Mouse (Mus musculus) embryonic fibroblast, embryonic 13.5 days (primary cell): ENCODE data around the gene Adamts18.

Experiments used
- CTCF ChIP-seq: IDR thresholded peaks from 2 replicates; pipeline ENCODE4 v1.5.1; 2011; ENCODE audit warnings: mild to moderate bottlenecking, control low read depth, low read length, moderate library complexity, borderline replicate concordance; ENCODE audit not compliant: insufficient read depth
- POLR2A ChIP-seq: IDR thresholded peaks from 2 replicates; pipeline ENCODE4 v1.6.1; 2011; ENCODE audit warnings: low read depth, mild to moderate bottlenecking, control low read depth, low read length, moderate library complexity

- TF ChIP-seq CTCF, result no peak
- TF ChIP-seq POLR2A, result no peak
Observed at GRCm38 (mm10) chr8:113723873-113724538, 124.5 kb downstream of the Adamts18 start.
